Comparison of ENCODE assay signal across 8 mouse cellular contexts in genomic region chr7:64032921-64033354, GRCm38 (mm10).
DNase-seq lines count a peak whose midpoint lies in the region; ATAC-seq lines count a peak whose summit lies in the region.

No protein-coding gene starts in this region.

- intact Hi-C loops in heart, postnatal 25 days (cut with DNase I): no loop called here

- no peak overlapping the region for H3K9ac ChIP-seq in forebrain, embryonic 13.5 days
- no peak overlapping the region for H3K9ac ChIP-seq in neural tube, embryonic 15.5 days (replicated peaks)

- no peak overlapping the region for H3K4me3 ChIP-seq in forebrain, embryonic 13.5 days
- H3K4me3 ChIP-seq in neural tube, embryonic 15.5 days (replicated peaks): no peak overlapping the region

- peak; percentile 96 for DNase-seq in heart, adult 11 months
- DNase-seq in heart, postnatal 25 days (ENCODE audit: low spot score): no peak
- DNase-seq in layer of hippocampus, adult 8-10 months (ENCODE audit: low spot score in 2 of 2): peak; percentile 89
- DNase-seq in right cerebral cortex, postnatal 36 days (ENCODE audit: low spot score in 2 of 2): peak; percentile 86 to 95
- no peak for DNase-seq in adrenal gland, adult 18-20 months (ENCODE audit: low spot score in 2 of 2)

- H3K9me3 ChIP-seq in forebrain, embryonic 13.5 days (replicated peaks): no peaks in the 10 kb centered on the region
- H3K9me3 ChIP-seq in neural tube, embryonic 15.5 days (replicated peaks): no peaks in the 10 kb centered on the region

- H3K36me3 ChIP-seq in forebrain, embryonic 13.5 days (ENCODE audit: poor library complexity, severe bottlenecking): no peaks in the 10 kb centered on the region
- H3K36me3 ChIP-seq in neural tube, embryonic 15.5 days: no peaks in the 10 kb centered on the region

- WGBS in forebrain, embryonic 13.5 days: 74% methylated on average over 9 of the region's 9 CpGs
- 77% methylated on average over 9 of the region's 9 CpGs for WGBS in neural tube, embryonic 15.5 days

- H3K27me3 ChIP-seq in forebrain, embryonic 13.5 days: no peaks in the 10 kb centered on the region
- no peaks in the 10 kb centered on the region for H3K27me3 ChIP-seq in neural tube, embryonic 15.5 days (replicated peaks)

- peak overlapping the region; percentile 51; the same call in 1 of the 2 replicates for H3K27ac ChIP-seq in forebrain, embryonic 13.5 days
- no peak overlapping the region for H3K27ac ChIP-seq in neural tube, embryonic 15.5 days (replicated peaks)

- H3K4me2 ChIP-seq in forebrain, embryonic 13.5 days: no peak overlapping the region
- no peak overlapping the region for H3K4me2 ChIP-seq in neural tube, embryonic 15.5 days

- peak; percentile 70 for ATAC-seq in forebrain, embryonic 13.5 days
- ATAC-seq in neural tube, embryonic 15.5 days (ENCODE audit: low FRiP score): no peak
- no peak for ATAC-seq in inflammation-experienced regulatory T-cells, adult 6 months

- 0 out of 2 replicates have a peak, but pooled peaks cover 6% of the 10 kb centered on the region for H3K4me1 ChIP-seq in forebrain, embryonic 13.5 days
- H3K4me1 ChIP-seq in neural tube, embryonic 15.5 days: no peaks in the 10 kb centered on the region

Comparison
In these comparisons a context has a peak if more than half of its experiments do, and no peak if none do; other contexts are left out.
1. DNase-seq: peak in heart, adult 11 months (single experiment), layer of hippocampus, adult 8-10 months (2 of 2) and right cerebral cortex, postnatal 36 days (2 of 2); none in heart, postnatal 25 days (single experiment) and adrenal gland, adult 18-20 months (0 of 2).